Mouse (Mus musculus) stomach, postnatal 0 days (tissue): Measurements from ENCODE around the gene Stam2.

Source experiments
- CTCF ChIP-seq: IDR thresholded peaks from 2 replicates; pipeline ENCODE4 v1.5.1; 2016; ENCODE audit warnings: antibody characterized with exemption, low read depth, mild to moderate bottlenecking, moderate library complexity
- EP300 ChIP-seq: optimal IDR thresholded peaks from 2 replicates; pipeline ENCODE3; 2016; ENCODE audit warnings: antibody characterized with exemption

DNA sequence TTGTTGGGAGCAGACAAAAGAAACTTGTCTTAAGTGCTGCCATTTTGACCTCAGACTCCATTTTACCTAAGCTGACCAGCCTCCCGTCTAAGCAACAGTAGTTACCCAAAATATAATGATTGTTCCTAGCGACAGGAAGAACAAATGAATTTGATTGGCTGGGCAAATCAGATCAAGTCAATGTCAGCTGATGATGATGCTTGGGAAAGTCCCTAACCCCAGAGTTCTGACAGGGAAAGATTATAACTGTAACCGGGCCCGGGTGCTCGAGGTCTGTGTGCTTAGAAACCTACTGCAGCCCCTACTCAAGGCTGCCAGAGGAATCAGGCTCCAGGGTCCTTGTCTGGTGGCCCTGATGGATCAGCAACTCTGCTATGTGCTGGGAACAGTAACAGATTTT lies 10.1 kb downstream of the Stam2 start:
- no peak for TF ChIP-seq CTCF
- TF ChIP-seq EP300: no peak
